Mouse (Mus musculus): ENCODE data around the gene Tubg2. TPM values are rescaled to one million over a fixed set of nuclear protein-coding genes. Genes with fewer than 3 reads are reported as not detected.
"Not testable (repeated sequence)": the region's sequence is repeated elsewhere in the genome, so short reads cannot be mapped to it uniquely, and the experiment has no call there.

Gene Tubg2
- polyA plus RNA-seq, 1 experiment from 2014 or later: 7.3 TPM

- Histone ChIP-seq H3K4me1 (peaks cover 12% of the 10 kb centered on the region), H3K36me3 (peaks cover 50% of the 10 kb centered on the region)
- H3K9me3 ChIP-seq; H3K27ac ChIP-seq; H3K4me2 ChIP-seq (replicated peaks); ATAC-seq (ENCODE audit: low FRiP score, low read depth); H3K27me3 ChIP-seq; H3K4me3 ChIP-seq; H3K9ac ChIP-seq: not testable (repeated sequence)
- 97% methylated on average over 9 of the region's 9 CpGs for WGBS
Observed at GRCm38 (mm10) chr11:101125008-101125407, 30.7 kb upstream of the Tubg2 start.

- no peaks in the 10 kb centered on the region for H3K27me3 ChIP-seq
- 93% methylated on average over 1 of the region's 1 CpGs for WGBS
- no peak overlapping the region for H3K4me2 ChIP-seq (replicated peaks)
- ATAC-seq (ENCODE audit: low FRiP score, low read depth): no peak
- no peaks in the 10 kb centered on the region for H3K4me1 ChIP-seq
- H3K9ac ChIP-seq: no peak overlapping the region
- peaks cover 8% of the 10 kb centered on the region; the same call in 1 of the 2 replicates for H3K9me3 ChIP-seq
- H3K27ac ChIP-seq: no peak overlapping the region
- no peak overlapping the region for H3K4me3 ChIP-seq
- peaks cover 50% of the 10 kb centered on the region for H3K36me3 ChIP-seq
Observed at GRCm38 (mm10) chr11:101127075-101127474, 28.6 kb upstream of the Tubg2 start.

GRCm38 (mm10) chr11:101128996-101129577 lies 26.6 kb upstream of the Tubg2 start:
- no peaks in the 10 kb centered on the region for H3K4me1 ChIP-seq

GRCm38 (mm10) chr11:101130056-101130756 lies 25.5 kb upstream of the Tubg2 start:
- Histone ChIP-seq H3K9me3 (peaks cover 8% of the 10 kb centered on the region; the same call in 1 of the 2 replicates), H3K4me3 (no peak overlapping the region), H3K27ac (no peak overlapping the region), H3K27me3 (no peaks in the 10 kb centered on the region), H3K4me2 (replicated peaks) (no peak overlapping the region), H3K9ac (no peak overlapping the region), H3K36me3 (peaks cover 23% of the 10 kb centered on the region), H3K4me1 (no peaks in the 10 kb centered on the region)
- 38% methylated on average over 18 of the region's 18 CpGs for WGBS
- no peak for ATAC-seq (ENCODE audit: low FRiP score, low read depth)

More at GRCm38 (mm10) chr11:101128996-101129577, 26.6 kb upstream of the Tubg2 start:
- H3K9ac ChIP-seq: no peak overlapping the region
- ATAC-seq (ENCODE audit: low FRiP score, low read depth): no peak
- H3K36me3 ChIP-seq: peaks cover 31% of the 10 kb centered on the region
- peaks cover 8% of the 10 kb centered on the region; the same call in 1 of the 2 replicates for H3K9me3 ChIP-seq
- H3K4me3 ChIP-seq: no peak overlapping the region
- H3K4me2 ChIP-seq (replicated peaks): no peak overlapping the region
- no peak overlapping the region for H3K27ac ChIP-seq
- 81% methylated on average over 11 of the region's 11 CpGs for WGBS
- H3K27me3 ChIP-seq: no peaks in the 10 kb centered on the region

GRCm38 (mm10) chr11:101131187-101131586 lies 24.5 kb upstream of the Tubg2 start:
- H3K4me2 ChIP-seq (replicated peaks): no peak overlapping the region
- H3K9ac ChIP-seq: no peak overlapping the region
- 90% methylated on average over 2 of the region's 2 CpGs for WGBS
- no peak overlapping the region for H3K4me3 ChIP-seq
- peaks cover 8% of the 10 kb centered on the region; the same call in 1 of the 2 replicates for H3K9me3 ChIP-seq
- peaks cover 13% of the 10 kb centered on the region for H3K36me3 ChIP-seq
- no peak overlapping the region for H3K27ac ChIP-seq
- H3K4me1 ChIP-seq: no peaks in the 10 kb centered on the region
- ATAC-seq (ENCODE audit: low FRiP score, low read depth): no peak
- no peaks in the 10 kb centered on the region for H3K27me3 ChIP-seq

- Histone ChIP-seq H3K4me2 (replicated peaks) (no peak overlapping the region), H3K9me3 (peaks cover 3% of the 10 kb centered on the region; the same call in 1 of the 2 replicates), H3K9ac (no peak overlapping the region), H3K27me3 (no peaks in the 10 kb centered on the region), H3K36me3 (peaks cover 8% of the 10 kb centered on the region), H3K27ac (no peak overlapping the region), H3K4me1 (no peaks in the 10 kb centered on the region), H3K4me3 (no peak overlapping the region)
- ATAC-seq (ENCODE audit: low FRiP score, low read depth): no peak
- WGBS: 90% methylated on average over 6 of the region's 6 CpGs
Observed at GRCm38 (mm10) chr11:101131701-101132100, 24.0 kb upstream of the Tubg2 start.

- no peak overlapping the region for H3K4me2 ChIP-seq (replicated peaks)
- H3K27ac ChIP-seq: no peak overlapping the region
- no peaks in the 10 kb centered on the region for H3K27me3 ChIP-seq
- no peak overlapping the region for H3K4me3 ChIP-seq
- H3K9ac ChIP-seq: no peak overlapping the region
- ATAC-seq (ENCODE audit: low FRiP score, low read depth): no peak
- H3K4me1 ChIP-seq: no peaks in the 10 kb centered on the region
- H3K36me3 ChIP-seq: no peaks in the 10 kb centered on the region
- WGBS: 76% methylated on average over 12 of the region's 12 CpGs
- H3K9me3 ChIP-seq: no peaks in the 10 kb centered on the region
Observed at GRCm38 (mm10) chr11:101133037-101133436, 22.7 kb upstream of the Tubg2 start.

- H3K36me3 ChIP-seq: no peaks in the 10 kb centered on the region
- no peak for ATAC-seq (ENCODE audit: low FRiP score, low read depth)
- no peak overlapping the region for H3K9ac ChIP-seq
- WGBS: 80% methylated on average over 13 of the region's 13 CpGs
- H3K27me3 ChIP-seq: no peaks in the 10 kb centered on the region; the same call in 1 of the 2 replicates
- no peak overlapping the region for H3K4me3 ChIP-seq
- H3K4me1 ChIP-seq: peaks cover 5% of the 10 kb centered on the region
- H3K4me2 ChIP-seq (replicated peaks): no peak overlapping the region
- H3K9me3 ChIP-seq: no peaks in the 10 kb centered on the region
- H3K27ac ChIP-seq: no peak overlapping the region
Observed at GRCm38 (mm10) chr11:101134217-101134865, 21.4 kb upstream of the Tubg2 start.

- Histone ChIP-seq H3K36me3 (no peaks in the 10 kb centered on the region), H3K4me1 (peaks cover 20% of the 10 kb centered on the region), H3K4me2 (replicated peaks) (no peak overlapping the region), H3K9me3 (no peaks in the 10 kb centered on the region), H3K27ac (no peak overlapping the region), H3K9ac (no peak overlapping the region), H3K27me3 (peaks cover 19% of the 10 kb centered on the region), H3K4me3 (no peak overlapping the region)
- 82% methylated on average over 7 of the region's 7 CpGs for WGBS
- no peak for ATAC-seq (ENCODE audit: low FRiP score, low read depth)
Observed at GRCm38 (mm10) chr11:101137000-101137399, 18.7 kb upstream of the Tubg2 start.

- no peak overlapping the region for H3K9ac ChIP-seq
- H3K36me3 ChIP-seq: no peaks in the 10 kb centered on the region
- peak overlapping the region; percentile 44 for H3K4me2 ChIP-seq (replicated peaks)
- WGBS: 16% methylated on average over 15 of the region's 15 CpGs
- H3K4me3 ChIP-seq: peak overlapping the region; percentile 5; the same call in 1 of the 2 replicates
- peaks cover 23% of the 10 kb centered on the region for H3K4me1 ChIP-seq
- H3K9me3 ChIP-seq: no peaks in the 10 kb centered on the region
- peaks cover 19% of the 10 kb centered on the region for H3K27me3 ChIP-seq
- H3K27ac ChIP-seq: no peak overlapping the region
- peak; percentile 36; the same call in 1 of the 2 replicates for ATAC-seq (ENCODE audit: low FRiP score, low read depth)
Observed at GRCm38 (mm10) chr11:101138536-101139181, 17.0 kb upstream of the Tubg2 start.

- Histone ChIP-seq H3K4me2 (replicated peaks) (peak overlapping the region; percentile 58), H3K9ac (peak overlapping the region; percentile 31; the same call in 1 of the 2 replicates), H3K4me3 (peak overlapping the region; percentile 29), H3K4me1 (peaks cover 27% of the 10 kb centered on the region), H3K27ac (peak overlapping the region; percentile 39; the same call in 1 of the 2 replicates), H3K36me3 (no peaks in the 10 kb centered on the region), H3K27me3 (peaks cover 19% of the 10 kb centered on the region), H3K9me3 (no peaks in the 10 kb centered on the region)
- ATAC-seq (ENCODE audit: low FRiP score, low read depth): no peak
- 42% methylated on average over 27 of the region's 27 CpGs for WGBS
Observed at GRCm38 (mm10) chr11:101140164-101140819, 15.4 kb upstream of the Tubg2 start.
